Mouse (Mus musculus): ENCODE data around the gene Mapk12. TPM values are rescaled to one million over a fixed set of nuclear protein-coding genes. Genes with fewer than 3 reads are reported as not detected.

Mapk12 gene
- total and polyA plus RNA-seq, 3 experiments, result 0.21 TPM; not detected in 2

DNA sequence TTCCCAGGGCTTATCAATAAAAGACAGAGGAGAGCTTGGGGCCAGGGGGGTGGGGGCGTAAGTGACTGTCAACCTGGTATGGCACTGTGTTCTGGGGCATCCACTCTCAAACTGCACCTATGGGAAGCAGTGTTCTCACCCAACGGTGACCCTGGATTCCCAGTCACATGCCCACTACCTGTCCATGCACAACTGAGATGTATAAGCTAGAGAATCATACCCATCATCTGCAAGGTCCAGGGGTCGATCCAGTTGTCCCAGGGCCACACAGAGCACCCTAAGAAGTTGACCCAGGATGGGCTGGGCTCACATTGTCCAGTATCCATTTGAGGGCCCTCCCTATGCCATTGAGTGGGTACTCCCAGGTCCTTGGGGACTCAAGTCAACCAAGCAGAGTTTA, 16.2 kb downstream of the Mapk12 start:
- H3K27me3 ChIP-seq (replicated peaks), result no peaks in the 10 kb centered on the region
- H3K4me1 ChIP-seq (ENCODE audit: control insufficient read depth in 1 of 2, insufficient read depth in 2 of 2), result peaks cover 14 to 47% of the 10 kb centered on the region in 2 experiments
- H3K9ac ChIP-seq (ENCODE audit: insufficient read depth, low read depth), result no peak overlapping the region
- no peak overlapping the region for H3K4me3 ChIP-seq (replicated peaks in 1 of 3; ENCODE audit: low read depth in 2 of 3, low read length in 2 of 3, poor library complexity in 1 of 3)
- H3K27ac ChIP-seq (ENCODE audit: insufficient read depth, low read depth), result no peak overlapping the region
- peaks cover 18% of the 10 kb centered on the region for H3K79me2 ChIP-seq (replicated peaks; ENCODE audit: control insufficient read depth, extremely low read depth, insufficient read depth, poor library complexity, severe bottlenecking)
- H3K4me2 ChIP-seq (ENCODE audit: insufficient read depth, low read depth, poor library complexity, severe bottlenecking), result no peak overlapping the region
- dilution Hi-C loops (cut with MboI; ENCODE audit: extremely low pct_ligation_motif_present, extremely low pct_unique_long_range_greater_than_20kb, low sequenced_read_pairs), result no loop called here
- in situ Hi-C loops (cut with MboI; ENCODE audit: low pct_ligation_motif_present, low pct_unique_long_range_greater_than_20kb, low sequenced_read_pairs), result loop anchor here (25.0 kb wide), 1 partner anchor 238 kb away; the partner anchor contains the start of genes Lmf2, Ncaph2 and Sco2
- no peak for DNase-seq (ENCODE audit: extremely low read depth)
- no peaks in the 10 kb centered on the region for H3K9me3 ChIP-seq (replicated peaks; ENCODE audit: low read length)
- no peak for TF ChIP-seq UBTF (IDR thresholded peaks at IDR 0.05; ENCODE audit: low read depth, low read length)
- TF ChIP-seq EP300 (IDR thresholded peaks at IDR 0.05; ENCODE audit: low read length), result no peak
- no peak for TF ChIP-seq ZMIZ1 (IDR thresholded peaks at IDR 0.05; ENCODE audit: low read depth, low read length)
- no peak for TF ChIP-seq IRF4 (IDR thresholded peaks at IDR 0.05; ENCODE audit: low read depth, low read length)
- no peak for TF ChIP-seq MAZ (IDR thresholded peaks at IDR 0.05; ENCODE audit: low read depth, low read length)
- H3K36me3 ChIP-seq (replicated peaks in 1 of 2; ENCODE audit: control insufficient read depth in 1 of 2, insufficient read depth in 1 of 2, low read length in 1 of 2), result peaks cover 15 to 53% of the 10 kb centered on the region in 2 experiments

DNA sequence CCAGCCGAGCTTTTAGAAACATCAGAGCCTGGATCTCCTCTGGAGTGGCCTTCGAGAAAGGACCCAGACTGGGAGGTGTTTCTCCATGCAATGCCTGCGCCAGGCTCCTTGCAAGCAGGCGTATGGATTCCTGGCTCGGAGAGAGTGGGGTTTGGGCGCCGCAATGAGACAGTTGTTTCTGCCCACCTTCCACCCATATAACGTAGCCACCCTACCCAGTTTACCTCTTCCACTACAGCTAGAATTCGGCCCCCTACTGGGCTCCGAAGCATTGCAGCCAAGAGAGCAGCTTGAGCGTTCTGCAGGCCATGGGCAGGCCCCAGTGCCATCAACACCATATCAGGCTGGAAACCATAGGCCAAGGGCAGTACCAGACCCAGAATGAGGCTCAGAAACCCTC, 16.9 kb downstream of the Mapk12 start:
- no peaks in the 10 kb centered on the region for H3K27me3 ChIP-seq (replicated peaks)
- in situ Hi-C loops (cut with MboI; ENCODE audit: low pct_ligation_motif_present, low pct_unique_long_range_greater_than_20kb, low sequenced_read_pairs), result loop anchor here (25.0 kb wide), 1 partner anchor 239 kb away; the partner anchor contains the start of genes Lmf2, Ncaph2 and Sco2
- H3K9me3 ChIP-seq (replicated peaks; ENCODE audit: low read length), result no peaks in the 10 kb centered on the region
- H3K4me3 ChIP-seq (replicated peaks in 1 of 3; ENCODE audit: low read depth in 2 of 3, low read length in 2 of 3, poor library complexity in 1 of 3), result peak overlapping the region in 2 of 3 experiments; percentile 78 to 99
- peak overlapping the region; percentile 35; the same call in 1 of the 2 replicates for H3K4me2 ChIP-seq (ENCODE audit: insufficient read depth, low read depth, poor library complexity, severe bottlenecking)
- no peak overlapping the region for H3K27ac ChIP-seq (ENCODE audit: insufficient read depth, low read depth)
- no peak for TF ChIP-seq USF2 (conservative IDR thresholded peaks at IDR 0.05; ENCODE audit: low read depth, low read length)
- no peak for TF ChIP-seq RAD21 (IDR thresholded peaks at IDR 0.05; ENCODE audit: low read depth, low read length)
- peak in 1 of 2 experiments; percentile 21; a peak in 2 of 4 replicates for TF ChIP-seq CTCF (conservative IDR thresholded peaks at IDR 0.05 in 1 of 2, IDR thresholded peaks at IDR 0.05 in 1 of 2; ENCODE audit: low read depth in 2 of 2, low read length in 2 of 2)
- no peak for TF ChIP-seq ZC3H11A (IDR thresholded peaks at IDR 0.05; ENCODE audit: low read depth, low read length)
- TF ChIP-seq ETS1 (conservative IDR thresholded peaks at IDR 0.05; ENCODE audit: low read depth, low read length), result no peak
- H3K79me2 ChIP-seq (replicated peaks; ENCODE audit: control insufficient read depth, extremely low read depth, insufficient read depth, poor library complexity, severe bottlenecking), result peaks cover 18% of the 10 kb centered on the region
- dilution Hi-C loops (cut with MboI; ENCODE audit: extremely low pct_ligation_motif_present, extremely low pct_unique_long_range_greater_than_20kb, low sequenced_read_pairs), result no loop called here
- H3K36me3 ChIP-seq (replicated peaks in 1 of 2; ENCODE audit: control insufficient read depth in 1 of 2, insufficient read depth in 1 of 2, low read length in 1 of 2), result peaks cover 15 to 58% of the 10 kb centered on the region in 2 experiments
- H3K9ac ChIP-seq (ENCODE audit: insufficient read depth, low read depth), result no peak overlapping the region
- H3K4me1 ChIP-seq (ENCODE audit: control insufficient read depth in 1 of 2, insufficient read depth in 2 of 2), result peaks cover 9 to 41% of the 10 kb centered on the region in 2 experiments
- DNase-seq (ENCODE audit: extremely low read depth), result peak; percentile 26

DNA sequence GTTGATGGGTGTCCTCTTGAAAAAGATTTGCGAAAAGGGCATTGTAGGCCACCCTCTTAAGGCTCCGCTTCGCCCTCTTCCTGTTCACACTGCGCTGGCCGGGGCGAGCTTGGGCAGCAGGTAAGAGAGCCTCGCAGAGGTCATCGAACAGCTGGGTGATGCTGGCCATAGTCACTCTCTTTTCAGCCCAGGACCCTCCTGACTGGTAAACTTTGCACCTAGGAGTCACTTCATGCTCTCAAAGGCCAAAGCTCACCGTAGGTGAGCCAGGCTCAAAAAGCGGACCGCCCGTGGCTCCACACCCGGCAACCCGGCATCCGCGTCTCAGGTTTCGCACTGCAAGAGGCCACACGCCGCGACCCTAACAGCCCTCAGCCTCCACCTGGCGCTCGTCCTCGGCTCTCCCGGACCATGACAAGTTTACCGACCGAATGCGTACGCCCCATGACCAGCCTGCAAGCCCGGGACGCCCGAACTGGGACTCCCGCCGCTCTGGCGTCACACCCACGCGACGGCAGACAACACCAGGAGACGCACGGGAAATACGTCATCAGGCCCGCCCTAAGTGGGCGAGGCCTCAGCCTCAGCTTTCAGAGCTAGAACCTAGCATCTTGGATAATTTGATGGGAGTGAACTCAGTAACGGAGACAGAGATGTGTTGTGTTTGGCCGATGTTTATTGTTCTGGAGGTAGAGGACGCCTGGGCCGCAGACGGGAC, 17.7 kb downstream of the Mapk12 start, which contains the start of gene Tubgcp6:
Gene Tubgcp6, minus strand, starts transcription at position 464 of the 718 bp plus-strand sequence.
- no peak within 1 kb of the TSS for H3K27ac ChIP-seq (ENCODE audit: insufficient read depth, low read depth)
- H3K4me1 ChIP-seq (ENCODE audit: control insufficient read depth in 1 of 2, insufficient read depth in 2 of 2), result peaks cover 9 to 39% of the 10 kb centered on the region in 2 experiments
- TF ChIP-seq MAFK (IDR thresholded peaks at IDR 0.05; ENCODE audit: insufficient replicate concordance, low read length), result no peak
- peak; percentile 92 for TF ChIP-seq MXI1 (IDR thresholded peaks at IDR 0.05; ENCODE audit: low read depth, low read length)
- peak; percentile 79 for TF ChIP-seq ELF1 (IDR thresholded peaks at IDR 0.05; ENCODE audit: low read depth, low read length)
- peak; percentile 77 for TF ChIP-seq MEF2A (IDR thresholded peaks at IDR 0.05; ENCODE audit: borderline replicate concordance, low read depth, low read length)
- TF ChIP-seq CTCF (conservative IDR thresholded peaks at IDR 0.05 in 1 of 2, IDR thresholded peaks at IDR 0.05 in 1 of 2; ENCODE audit: low read depth in 2 of 2, low read length in 2 of 2), result no peak
- peak; percentile 47; the same call in 1 of the 2 replicates for TF ChIP-seq GABPA (IDR thresholded peaks at IDR 0.05; ENCODE audit: insufficient replicate concordance, low read depth, low read length)
- TF ChIP-seq KAT2A (IDR thresholded peaks at IDR 0.05; ENCODE audit: insufficient replicate concordance, low read length), result peak; percentile 92
- TF ChIP-seq ZKSCAN1 (IDR thresholded peaks at IDR 0.05; ENCODE audit: borderline replicate concordance, low read depth, low read length), result no peak
- TF ChIP-seq E2F4 (IDR thresholded peaks at IDR 0.05; ENCODE audit: insufficient replicate concordance, low read depth, low read length), result peak; percentile 94; the same call in 1 of the 2 replicates
- no peak for TF ChIP-seq JUN (IDR thresholded peaks at IDR 0.05; ENCODE audit: insufficient read depth, low read depth, low read length)
- TF ChIP-seq RCOR1 (conservative IDR thresholded peaks at IDR 0.05; ENCODE audit: low read depth, low read length), result no peak
- TF ChIP-seq RAD21 (IDR thresholded peaks at IDR 0.05; ENCODE audit: low read depth, low read length), result no peak; the same call in 1 of the 2 replicates
- 0 out of 2 replicates have a peak, but pooled peaks have one; percentile 63 for TF ChIP-seq MAZ (IDR thresholded peaks at IDR 0.05; ENCODE audit: low read depth, low read length)
- peak; percentile 52; the same call in 1 of the 2 replicates for TF ChIP-seq JUND (conservative IDR thresholded peaks at IDR 0.05; ENCODE audit: low read depth, low read length)

More for the DNA sequence above, 17.7 kb downstream of the Mapk12 start, which contains the start of gene Tubgcp6:
- H3K79me2 ChIP-seq (replicated peaks; ENCODE audit: control insufficient read depth, extremely low read depth, insufficient read depth, poor library complexity, severe bottlenecking), result peaks cover 18% of the 10 kb centered on the region
- peak; percentile 94 for DNase-seq (ENCODE audit: extremely low read depth)
- H3K9me3 ChIP-seq (replicated peaks; ENCODE audit: low read length), result no peaks in the 10 kb centered on the region
- dilution Hi-C loops (cut with MboI; ENCODE audit: extremely low pct_ligation_motif_present, extremely low pct_unique_long_range_greater_than_20kb, low sequenced_read_pairs), result no loop called here
- in situ Hi-C loops (cut with MboI; ENCODE audit: low pct_ligation_motif_present, low pct_unique_long_range_greater_than_20kb, low sequenced_read_pairs), result loop anchor here (25.0 kb wide), 1 partner anchor 239 kb away; the partner anchor contains the start of genes Lmf2, Ncaph2 and Sco2
- peak within 1 kb of the TSS; percentile 78 for H3K4me2 ChIP-seq (ENCODE audit: insufficient read depth, low read depth, poor library complexity, severe bottlenecking)
- H3K27me3 ChIP-seq (replicated peaks), result no peaks in the 10 kb centered on the region
- H3K4me3 ChIP-seq (replicated peaks in 1 of 3; ENCODE audit: low read depth in 2 of 3, low read length in 2 of 3, poor library complexity in 1 of 3), result peak within 1 kb of the TSS; percentile 78 to 99 (median 86)
- peaks cover 15 to 64% of the 10 kb centered on the region in 2 experiments for H3K36me3 ChIP-seq (replicated peaks in 1 of 2; ENCODE audit: control insufficient read depth in 1 of 2, insufficient read depth in 1 of 2, low read length in 1 of 2)
- H3K9ac ChIP-seq (ENCODE audit: insufficient read depth, low read depth), result peak within 1 kb of the TSS; percentile 62

Measured in CH12.LX (cell line).